Mouse (Mus musculus): ENCODE data around the gene Krt78.

GRCm38 (mm10) chr15:101983949-101984601 is 30.0 kb upstream of the Krt78 start:
- peak; percentile 89 to 94 for TF ChIP-seq CTCF (conservative IDR thresholded peaks at IDR 0.05 in 1 of 2, IDR thresholded peaks at IDR 0.05 in 1 of 2; ENCODE audit: low read depth in 2 of 2, low read length in 2 of 2)
- peak; percentile 91 for TF ChIP-seq RAD21 (IDR thresholded peaks at IDR 0.05; ENCODE audit: low read depth, low read length)
- no peak for TF ChIP-seq EP300 (IDR thresholded peaks at IDR 0.05; ENCODE audit: low read length)
- TF ChIP-seq POLR2A (IDR thresholded peaks at IDR 0.05; ENCODE audit: low read depth, low read length) = peak; percentile 49
- TF ChIP-seq MYC (IDR thresholded peaks at IDR 0.05; ENCODE audit: low read depth, low read length) = peak; percentile 99
- TF ChIP-seq MAFK (IDR thresholded peaks at IDR 0.05; ENCODE audit: insufficient replicate concordance, low read length) = no peak
- TF ChIP-seq ZNF384 (IDR thresholded peaks at IDR 0.05; ENCODE audit: low read depth, low read length) = peak; percentile 77
- no peak for TF ChIP-seq NELFE (IDR thresholded peaks at IDR 0.05; ENCODE audit: low read depth, low read length)
- no peak for TF ChIP-seq MEF2A (IDR thresholded peaks at IDR 0.05; ENCODE audit: borderline replicate concordance, low read depth, low read length)
- no peak for TF ChIP-seq UBTF (IDR thresholded peaks at IDR 0.05; ENCODE audit: low read depth, low read length)
- TF ChIP-seq CHD2 (IDR thresholded peaks at IDR 0.05; ENCODE audit: low read length) = no peak
- TF ChIP-seq POLR2AphosphoS2 (IDR thresholded peaks at IDR 0.05; ENCODE audit: low read depth, low read length) = no peak
- TF ChIP-seq TBP (conservative IDR thresholded peaks at IDR 0.05; ENCODE audit: low read depth, low read length) = no peak; the same call in 1 of the 2 replicates
- TF ChIP-seq ZKSCAN1 (IDR thresholded peaks at IDR 0.05; ENCODE audit: borderline replicate concordance, low read depth, low read length) = no peak
